Mouse (Mus musculus): ENCODE data around the gene Tpm3. TPM values are rescaled to one million over a fixed set of nuclear protein-coding genes. Genes with fewer than 3 reads are reported as not detected.

Tpm3 gene
- 243 TPM for polyA plus RNA-seq (2014; fragmentation: Illumina TruSeq; extraction: RNeasy Lipid Tissue Mini Kit (QIAGEN cat#74804); ENCODE audit: low read depth, low replicate concordance)

GRCm38 (mm10) chr3:90072294-90072693 is at the start of gene Tpm3:
TSS of gene Tpm3 (plus strand) at chr3:90072649.

GRCm38 (mm10) chr3:90051441-90052350 is 20.8 kb upstream of the Tpm3 start, which contains the start of gene 4933434E20Rik:
TSS of gene 4933434E20Rik (plus strand) at chr3:90051636.

GRCm38 (mm10) chr3:90052351-90053241 is 19.9 kb upstream of the Tpm3 start, which contains the start of gene Ubap2l:
TSS of gene Ubap2l (minus strand) at chr3:90052628.

GRCm38 (mm10) chr3:90103938-90104337 is 31.5 kb downstream of the Tpm3 start, which contains the start of gene Nup210l:
TSS of gene Nup210l (plus strand) at chr3:90104132.

Other genes starting within 250 kb of the Tpm3 start
- gene She, start 241.3 kb upstream of the Tpm3 start, polyA plus RNA-seq (2014; fragmentation: Illumina TruSeq; extraction: RNeasy Lipid Tissue Mini Kit (QIAGEN cat#74804); ENCODE audit: low read depth, low replicate concordance), result 11.1 TPM
- gene Il6ra, start 159.5 kb upstream of the Tpm3 start, polyA plus RNA-seq (2014; fragmentation: Illumina TruSeq; extraction: RNeasy Lipid Tissue Mini Kit (QIAGEN cat#74804); ENCODE audit: low read depth, low replicate concordance), result 3.1 TPM
- 18.3 TPM for gene Atp8b2, start 109.1 kb upstream of the Tpm3 start, polyA plus RNA-seq (2014; fragmentation: Illumina TruSeq; extraction: RNeasy Lipid Tissue Mini Kit (QIAGEN cat#74804); ENCODE audit: low read depth, low replicate concordance)
- 93.4 TPM for gene Hax1, start 73.9 kb upstream of the Tpm3 start, polyA plus RNA-seq (2014; fragmentation: Illumina TruSeq; extraction: RNeasy Lipid Tissue Mini Kit (QIAGEN cat#74804); ENCODE audit: low read depth, low replicate concordance)
- 123 TPM for gene 4933434E20Rik, start 21.0 kb upstream of the Tpm3 start, polyA plus RNA-seq (2014; fragmentation: Illumina TruSeq; extraction: RNeasy Lipid Tissue Mini Kit (QIAGEN cat#74804); ENCODE audit: low read depth, low replicate concordance)
- 111 TPM for gene Ubap2l, start 20.0 kb upstream of the Tpm3 start, polyA plus RNA-seq (2014; fragmentation: Illumina TruSeq; extraction: RNeasy Lipid Tissue Mini Kit (QIAGEN cat#74804); ENCODE audit: low read depth, low replicate concordance)
- gene Nup210l, start 31.5 kb downstream of the Tpm3 start, polyA plus RNA-seq (2014; fragmentation: Illumina TruSeq; extraction: RNeasy Lipid Tissue Mini Kit (QIAGEN cat#74804); ENCODE audit: low read depth, low replicate concordance), result 0.87 TPM
- gene Rps27, start 141.0 kb downstream of the Tpm3 start, polyA plus RNA-seq (2014; fragmentation: Illumina TruSeq; extraction: RNeasy Lipid Tissue Mini Kit (QIAGEN cat#74804); ENCODE audit: low read depth, low replicate concordance), result 1,166 TPM
- gene Rab13, start 141.0 kb downstream of the Tpm3 start, polyA plus RNA-seq (2014; fragmentation: Illumina TruSeq; extraction: RNeasy Lipid Tissue Mini Kit (QIAGEN cat#74804); ENCODE audit: low read depth, low replicate concordance), result 12.6 TPM
- gene Jtb, start 158.9 kb downstream of the Tpm3 start, polyA plus RNA-seq (2014; fragmentation: Illumina TruSeq; extraction: RNeasy Lipid Tissue Mini Kit (QIAGEN cat#74804); ENCODE audit: low read depth, low replicate concordance), result 140 TPM
- 0.70 TPM for gene Creb3l4, start 170.9 kb downstream of the Tpm3 start, polyA plus RNA-seq (2014; fragmentation: Illumina TruSeq; extraction: RNeasy Lipid Tissue Mini Kit (QIAGEN cat#74804); ENCODE audit: low read depth, low replicate concordance)
- 118 TPM for gene Slc39a1, start 175.5 kb downstream of the Tpm3 start, polyA plus RNA-seq (2014; fragmentation: Illumina TruSeq; extraction: RNeasy Lipid Tissue Mini Kit (QIAGEN cat#74804); ENCODE audit: low read depth, low replicate concordance)
- gene Crtc2, start 181.5 kb downstream of the Tpm3 start, polyA plus RNA-seq (2014; fragmentation: Illumina TruSeq; extraction: RNeasy Lipid Tissue Mini Kit (QIAGEN cat#74804); ENCODE audit: low read depth, low replicate concordance), result 9.7 TPM
- gene Dennd4b, start 192.5 kb downstream of the Tpm3 start, polyA plus RNA-seq (2014; fragmentation: Illumina TruSeq; extraction: RNeasy Lipid Tissue Mini Kit (QIAGEN cat#74804); ENCODE audit: low read depth, low replicate concordance), result 0.99 TPM
- 58.7 TPM for gene Gatad2b, start 220.5 kb downstream of the Tpm3 start, polyA plus RNA-seq (2014; fragmentation: Illumina TruSeq; extraction: RNeasy Lipid Tissue Mini Kit (QIAGEN cat#74804); ENCODE audit: low read depth, low replicate concordance)

All from adrenal gland, adult 10 weeks (tissue).